Mouse (Mus musculus) bone marrow, adult 2 months (tissue): ENCODE results near the gene Ttc6. TPM values are rescaled to one million over a fixed set of nuclear protein-coding genes. Genes with fewer than 3 reads are reported as not detected.

Experiments
- H3K27ac ChIP-seq: fragments of 200-500 bp; 2 replicates; pipeline ENCODE4 v1.5.1; 2012; ENCODE audit warnings: low read depth, mild to moderate bottlenecking, control low read depth, inconsistent platforms, low read length; ENCODE audit not compliant: control insufficient read depth, poor library complexity, insufficient read depth
- H3K4me1 ChIP-seq: fragments of 200-500 bp; 2 replicates; pipeline ENCODE4 v1.6.1; 2011; ENCODE audit warnings: low read length; ENCODE audit not compliant: control insufficient read depth, insufficient read depth
- H3K4me3 ChIP-seq: fragments of 200-500 bp; replicated peaks from 2 replicates; pipeline ENCODE3; 2011; ENCODE audit warnings: mild to moderate bottlenecking, low read depth, low read length, control low read depth; ENCODE audit not compliant: control insufficient read depth
- CTCF ChIP-seq: fragments of 200-500 bp; IDR thresholded peaks from 2 replicates; pipeline ENCODE4 v1.5.1; 2011; ENCODE audit warnings: low read length, control low read depth; ENCODE audit not compliant: control insufficient read depth, insufficient read depth
- POLR2A ChIP-seq: fragments of 200-500 bp; IDR thresholded peaks from 2 replicates; pipeline ENCODE4 v1.6.1; 2011; ENCODE audit warnings: low read depth, mild to moderate bottlenecking, control low read depth, low read length, borderline replicate concordance; ENCODE audit not compliant: control insufficient read depth
- WGBS: fragments of 180-500 bp; shearing (Covaris S2); methylation state at CpG from one replicate; pipeline ENCODE4 v1.1.7; 2018; 5-methylcytosine and 5-hydroxymethylcytosine counted together
- polyA plus RNA-seq: library from polyadenylated mRNA; stranded (reverse); fragments of >200 nt; gene quantifications from 2 replicates; pipeline ENCODE4 v1.2.4, GENCODE M21; 2011; ENCODE audit warnings: low replicate concordance; ENCODE audit not compliant: missing spikeins, insufficient read depth, insufficient read length

The Ttc6 gene
- polyA plus RNA-seq, 1 experiment: not detected

DNA sequence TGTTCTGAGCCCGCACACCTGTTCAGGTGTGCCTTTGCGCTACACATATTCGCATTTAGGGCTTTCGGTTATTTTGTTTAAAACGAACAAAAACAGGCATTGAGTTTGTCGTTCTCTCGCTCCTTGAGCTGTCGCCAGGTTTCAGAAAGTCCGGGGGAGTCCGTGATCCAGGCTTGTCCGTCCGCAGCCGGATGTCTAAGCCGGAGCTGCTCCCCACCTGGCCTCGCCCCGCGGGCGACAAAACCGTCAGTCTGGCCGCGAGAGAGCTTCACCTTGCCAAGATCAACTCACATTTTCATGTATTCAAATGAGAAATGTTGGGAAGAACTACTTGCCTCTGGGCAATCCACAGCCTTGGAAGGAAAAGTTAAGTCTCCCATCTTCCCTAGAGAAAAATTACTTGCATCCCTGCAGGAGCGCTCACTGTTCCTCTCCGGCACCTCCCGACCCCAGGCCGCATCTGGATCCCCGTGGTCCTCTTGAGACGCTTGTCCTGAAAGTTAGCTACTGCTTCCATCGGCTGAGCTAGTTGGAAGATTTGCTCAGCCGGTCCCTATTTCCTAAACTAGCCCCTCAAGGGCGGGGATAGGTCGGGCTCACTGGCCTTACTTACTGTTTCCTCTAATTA, 13.6 kb upstream of the Ttc6 start:
- Histone ChIP-seq H3K4me3 (no peak overlapping the region), H3K27ac (no peak overlapping the region), H3K4me1 (no peaks in the 10 kb centered on the region)
- WGBS: 6% methylated on average over 31 of the region's 31 CpGs
- no peak for TF ChIP-seq POLR2A
- TF ChIP-seq CTCF: no peak

DNA sequence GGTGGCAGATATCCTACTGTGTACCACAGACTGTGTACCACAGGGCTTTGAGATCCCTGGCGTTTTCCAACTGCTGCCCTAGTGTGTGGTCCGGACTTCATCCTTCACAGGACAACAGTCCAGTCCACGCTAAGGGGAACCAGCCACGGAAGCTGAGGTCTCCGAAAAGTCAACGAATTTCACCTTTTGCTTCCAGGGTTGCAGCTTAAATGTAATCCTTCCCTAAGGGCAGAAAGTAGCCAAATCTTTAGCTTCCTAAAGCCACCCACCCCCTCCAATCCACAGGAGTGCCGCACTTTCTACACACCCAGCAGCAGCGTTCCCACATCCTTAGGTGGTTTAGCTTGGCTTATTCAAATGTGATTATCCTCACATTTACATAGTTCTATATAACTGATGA, 13.0 kb upstream of the Ttc6 start:
- TF ChIP-seq CTCF: no peak
- TF ChIP-seq POLR2A: no peak
- 7% methylated on average over 8 of the region's 8 CpGs for WGBS

DNA sequence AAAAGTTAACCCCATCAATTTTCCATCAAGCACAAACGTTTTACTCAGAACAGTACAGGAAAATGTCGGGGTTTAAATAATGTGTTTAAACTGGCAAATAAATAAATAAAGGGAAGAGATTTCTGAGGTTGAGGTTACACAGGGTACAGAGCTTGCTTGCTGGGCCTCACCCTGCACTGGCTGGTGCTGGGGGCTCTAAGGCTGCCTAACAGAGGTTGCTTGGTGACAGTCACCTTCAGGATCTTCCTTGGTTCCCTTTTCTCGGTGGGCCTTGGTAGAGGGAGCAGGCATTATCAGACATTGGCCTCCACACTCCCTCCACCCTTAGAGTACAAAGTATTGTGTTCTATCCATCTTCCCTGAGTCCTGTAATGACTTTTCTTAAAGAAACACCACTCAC, 11.6 kb upstream of the Ttc6 start:
- TF ChIP-seq CTCF (no peak), POLR2A (no peak)
- 10% methylated on average over 3 of the region's 3 CpGs for WGBS
- H3K4me1 ChIP-seq: no peaks in the 10 kb centered on the region

More for the DNA sequence above, 13.0 kb upstream of the Ttc6 start:
- no peaks in the 10 kb centered on the region for H3K4me1 ChIP-seq
- no peak overlapping the region for H3K27ac ChIP-seq
- H3K4me3 ChIP-seq: no peak overlapping the region

DNA sequence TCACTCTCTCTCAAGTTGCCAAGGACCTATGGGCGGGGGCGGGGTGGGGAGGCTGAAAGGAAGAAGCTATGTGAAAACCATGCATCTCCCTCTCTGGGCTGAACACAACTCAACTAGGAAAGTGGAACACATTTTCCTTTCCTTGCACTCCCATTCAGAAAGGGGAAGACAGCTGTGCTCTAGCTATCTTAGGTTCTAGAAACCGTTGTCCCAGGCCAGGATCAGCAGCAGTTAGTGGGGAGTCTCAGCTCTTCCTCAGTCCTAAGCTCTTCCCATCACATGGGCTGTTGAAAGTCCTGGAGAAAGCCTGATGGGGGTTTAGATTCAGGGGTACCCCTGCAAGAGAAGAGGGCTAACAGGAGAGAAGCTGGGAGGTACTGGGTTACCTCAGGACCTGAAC, 9.8 kb upstream of the Ttc6 start:
- H3K4me3 ChIP-seq: no peak overlapping the region
- no peak for TF ChIP-seq CTCF
- no peak for TF ChIP-seq POLR2A
- no peaks in the 10 kb centered on the region for H3K4me1 ChIP-seq

More for the DNA sequence above, 11.6 kb upstream of the Ttc6 start:
- Histone ChIP-seq H3K27ac (no peak overlapping the region), H3K4me3 (no peak overlapping the region)

DNA sequence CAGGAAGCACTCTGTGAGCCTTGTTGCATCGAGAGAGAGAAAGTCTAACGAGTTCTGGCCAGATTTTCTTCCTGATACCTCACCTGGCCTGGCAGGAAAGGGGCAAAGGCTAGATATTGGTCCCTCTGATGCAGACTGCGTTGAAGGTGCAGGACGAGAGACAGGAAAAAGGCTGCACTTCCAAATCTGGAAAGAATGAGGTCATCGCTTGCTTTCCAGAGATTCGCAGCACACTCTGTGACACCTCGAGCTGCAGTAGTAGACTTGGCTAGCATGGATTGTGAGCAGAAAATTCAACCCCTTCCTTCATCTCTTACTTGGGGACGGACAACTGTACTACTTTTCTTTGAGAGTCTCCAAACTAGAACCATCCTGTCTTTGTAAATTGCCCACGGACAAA, 7.9 kb downstream of the Ttc6 start:
- TF ChIP-seq CTCF: no peak
- TF ChIP-seq POLR2A: no peak
- 20% methylated on average over 9 of the region's 9 CpGs for WGBS

More for the DNA sequence above, 9.8 kb upstream of the Ttc6 start:
- 48% methylated on average over 3 of the region's 3 CpGs for WGBS
- no peak overlapping the region for H3K27ac ChIP-seq

DNA sequence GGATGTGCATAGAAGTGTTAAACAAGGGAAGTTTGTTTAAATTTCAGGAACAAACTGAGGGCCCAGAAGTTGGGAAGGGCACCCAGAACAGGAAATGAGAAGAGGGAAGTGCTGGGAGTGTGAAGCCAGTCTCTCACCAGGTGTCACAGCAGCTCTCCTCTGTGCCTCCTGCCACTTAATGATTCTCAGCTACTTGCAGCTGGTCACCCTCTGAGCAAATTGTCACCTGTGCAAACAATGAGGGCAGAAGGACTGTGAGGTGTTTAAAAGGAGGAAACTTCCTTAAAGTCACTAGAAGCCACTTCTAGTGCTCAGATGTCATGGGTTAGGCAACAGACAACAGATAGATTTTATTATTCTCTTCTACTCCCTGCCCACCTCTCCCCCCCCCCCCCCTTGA, 8.5 kb downstream of the Ttc6 start:
- Histone ChIP-seq H3K4me3 (no peak overlapping the region), H3K4me1 (no peaks in the 10 kb centered on the region), H3K27ac (no peak overlapping the region)
- TF ChIP-seq CTCF (no peak), POLR2A (no peak)

More for the DNA sequence above, 7.9 kb downstream of the Ttc6 start:
- no peak overlapping the region for H3K4me3 ChIP-seq
- H3K27ac ChIP-seq: no peak overlapping the region
- H3K4me1 ChIP-seq: no peaks in the 10 kb centered on the region

DNA sequence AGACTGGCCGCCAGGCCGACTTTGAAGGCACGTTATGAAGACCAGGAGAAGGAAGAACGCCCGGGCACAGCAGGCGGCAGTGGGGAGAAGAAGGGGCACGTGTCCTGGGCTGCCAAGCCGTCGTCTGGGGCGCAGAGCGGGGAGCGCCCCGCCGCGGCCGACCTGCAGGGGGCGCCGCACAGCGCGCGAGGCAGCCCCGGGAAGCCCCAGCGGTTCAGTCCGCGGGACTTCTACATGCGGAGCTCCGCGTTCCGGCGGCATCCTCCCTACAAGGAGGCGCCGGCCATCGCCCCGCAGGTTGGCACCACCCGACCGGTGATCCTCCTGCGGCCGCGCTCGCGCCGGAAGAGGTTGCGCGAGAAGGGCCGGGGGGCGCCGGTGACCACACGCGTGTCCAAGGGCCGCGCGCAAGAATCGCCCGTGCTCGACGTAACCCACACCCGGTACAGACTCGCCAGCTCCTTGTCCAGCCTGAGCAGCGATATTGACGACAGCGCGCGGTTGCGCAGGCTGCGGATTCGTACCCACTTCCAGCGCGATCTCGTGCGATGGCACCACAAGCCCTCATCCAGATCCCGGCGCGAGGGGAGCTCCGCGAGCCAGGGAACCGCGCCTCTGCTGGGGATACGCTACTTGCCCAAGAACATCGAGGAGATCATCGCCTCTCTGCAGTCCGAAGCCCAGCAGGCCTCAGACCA, 12.2 kb downstream of the Ttc6 start:
- WGBS: 10% methylated on average over 81 of the region's 81 CpGs
- TF ChIP-seq POLR2A: no peak
- TF ChIP-seq CTCF: no peak
- Histone ChIP-seq H3K4me3 (no peak overlapping the region), H3K4me1 (no peaks in the 10 kb centered on the region), H3K27ac (no peak overlapping the region)

DNA sequence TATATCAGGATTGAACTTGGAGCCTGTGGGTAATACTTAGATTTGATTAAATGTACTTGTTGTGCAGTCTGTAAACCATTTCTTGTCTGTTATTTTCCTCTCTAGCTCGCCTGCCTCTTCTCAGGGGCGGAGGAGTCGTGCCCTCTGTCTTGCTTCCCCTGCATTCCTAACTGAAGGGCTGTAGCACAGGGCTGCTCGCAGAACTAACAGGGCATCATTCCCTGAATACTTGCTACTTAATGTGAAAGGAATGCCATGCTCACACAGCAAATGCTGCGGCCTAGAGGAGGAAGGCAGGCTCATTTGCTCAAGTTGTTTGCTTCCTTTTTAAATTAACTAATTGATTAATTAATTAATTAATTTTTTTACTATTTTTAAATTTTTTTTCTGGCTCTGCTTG, 43.7 kb downstream of the Ttc6 start:
- Histone ChIP-seq H3K27ac (no peak overlapping the region), H3K4me1 (no peaks in the 10 kb centered on the region), H3K4me3 (no peak overlapping the region)
- TF ChIP-seq POLR2A: no peak
- no peak for TF ChIP-seq CTCF
- WGBS: 83% methylated on average over 5 of the region's 5 CpGs

DNA sequence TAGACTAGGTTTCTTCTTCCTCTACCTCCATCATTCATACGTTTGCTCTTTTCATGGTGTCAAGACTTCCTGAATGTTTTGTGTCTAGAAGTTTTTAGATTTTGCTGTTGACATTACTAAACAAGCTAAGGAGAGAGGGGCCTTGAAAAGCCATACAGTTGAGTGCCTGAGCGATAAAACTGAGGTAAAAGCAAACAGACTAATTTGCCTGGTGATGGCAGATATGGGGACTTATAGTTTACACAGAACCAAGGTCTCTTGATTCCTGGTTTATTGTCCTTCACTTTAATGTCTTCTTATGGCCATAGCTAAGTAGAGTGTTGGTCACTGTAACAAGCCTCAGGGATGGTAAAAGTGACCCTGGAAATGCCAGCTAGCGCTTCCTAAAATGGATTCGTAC, 51.2 kb downstream of the Ttc6 start:
- Histone ChIP-seq H3K27ac (no peak overlapping the region), H3K4me1 (no peaks in the 10 kb centered on the region), H3K4me3 (no peak overlapping the region)
- TF ChIP-seq CTCF: no peak
- no peak for TF ChIP-seq POLR2A
- WGBS: 85% methylated on average over 4 of the region's 4 CpGs

DNA sequence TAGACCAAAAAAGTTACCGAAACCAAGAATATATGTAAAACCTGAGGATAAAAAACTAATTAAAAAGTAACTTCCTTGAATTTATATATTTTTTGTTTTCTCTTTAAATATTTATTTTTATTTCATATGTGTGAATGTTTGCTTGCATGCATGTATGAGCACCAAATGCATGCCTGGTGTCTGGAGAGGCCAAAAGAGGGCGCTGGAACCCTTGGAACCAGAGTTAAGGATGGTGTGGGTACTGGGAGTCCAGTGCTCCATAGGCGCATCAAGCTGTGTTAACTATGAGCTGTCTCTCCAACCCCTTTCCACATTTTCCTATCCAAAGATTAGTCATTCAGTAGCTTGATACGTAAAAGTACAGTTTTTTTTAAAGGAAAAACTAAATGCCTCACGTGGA, 58.1 kb downstream of the Ttc6 start:
- Histone ChIP-seq H3K4me1 (no peaks in the 10 kb centered on the region), H3K4me3 (no peak overlapping the region), H3K27ac (no peak overlapping the region)
- WGBS: 72% methylated on average over 5 of the region's 5 CpGs
- TF ChIP-seq CTCF (no peak), POLR2A (no peak)
